Mouse (Mus musculus) embryonic facial prominence, embryonic 15.5 days (tissue): ENCODE measurements around the gene Myom1. TPM values are rescaled to one million over a fixed set of nuclear protein-coding genes. Genes with fewer than 3 reads are reported as not detected.

Experiments
- ATAC-seq: fragments of 200-750 bp; cut with Nextera tagmentation; 2 replicates; pipeline ENCODE4 v1.8.0; 2017; ENCODE audit warnings: low read depth, moderate TSS enrichment; ENCODE audit not compliant: insufficient number of reproducible peaks, low FRiP score, low TSS enrichment
- H3K27ac ChIP-seq: fragments of 300-500 bp; sonication (generic); replicated peaks from 2 replicates; pipeline ENCODE4 v1.5.1; 2015; ENCODE audit warnings: mild to moderate bottlenecking, inconsistent platforms
- H3K27me3 ChIP-seq: fragments of 300-500 bp; sonication (generic); 2 replicates; pipeline ENCODE4 v1.6.1; 2015; ENCODE audit warnings: inconsistent platforms
- H3K36me3 ChIP-seq: fragments of 300-500 bp; sonication (generic); 2 replicates; pipeline ENCODE4 v1.6.1; 2015; ENCODE audit warnings: mild to moderate bottlenecking, inconsistent platforms
- H3K4me1 ChIP-seq: fragments of 300-500 bp; sonication (generic); 2 replicates; pipeline ENCODE4 v1.6.1; 2015; ENCODE audit warnings: inconsistent platforms
- H3K4me2 ChIP-seq: fragments of 300-500 bp; sonication (generic); replicated peaks from 2 replicates; pipeline ENCODE4 v1.6.1; 2015; ENCODE audit warnings: mild to moderate bottlenecking, inconsistent platforms
- H3K4me3 ChIP-seq: fragments of 300-500 bp; sonication (generic); replicated peaks from 2 replicates; pipeline ENCODE4 v1.5.1; 2015; ENCODE audit warnings: mild to moderate bottlenecking, inconsistent platforms
- H3K9ac ChIP-seq: fragments of 300-500 bp; sonication (generic); 2 replicates; pipeline ENCODE4 v1.6.1; 2015; ENCODE audit warnings: inconsistent platforms
- H3K9me3 ChIP-seq: fragments of 300-500 bp; sonication (generic); replicated peaks from 2 replicates; pipeline ENCODE4 v1.6.1; 2016; ENCODE audit warnings: inconsistent platforms
- WGBS: fragments of 180-500 bp; shearing (Covaris S2); methylation state at CpG from one replicate; pipeline ENCODE4 v1.1.7; 2015; 5-methylcytosine and 5-hydroxymethylcytosine counted together
- polyA plus RNA-seq: library from polyadenylated mRNA; unstranded; fragments of >200 nt; fragmentation: Nextera tagmentation; extraction: Ambion mirVana; gene quantifications from 2 replicates; pipeline ENCODE4 v1.2.1, GENCODE M21; 2015

The Myom1 gene
- polyA plus RNA-seq, 1 experiment from 2014 or later, result 22.9 TPM

DNA sequence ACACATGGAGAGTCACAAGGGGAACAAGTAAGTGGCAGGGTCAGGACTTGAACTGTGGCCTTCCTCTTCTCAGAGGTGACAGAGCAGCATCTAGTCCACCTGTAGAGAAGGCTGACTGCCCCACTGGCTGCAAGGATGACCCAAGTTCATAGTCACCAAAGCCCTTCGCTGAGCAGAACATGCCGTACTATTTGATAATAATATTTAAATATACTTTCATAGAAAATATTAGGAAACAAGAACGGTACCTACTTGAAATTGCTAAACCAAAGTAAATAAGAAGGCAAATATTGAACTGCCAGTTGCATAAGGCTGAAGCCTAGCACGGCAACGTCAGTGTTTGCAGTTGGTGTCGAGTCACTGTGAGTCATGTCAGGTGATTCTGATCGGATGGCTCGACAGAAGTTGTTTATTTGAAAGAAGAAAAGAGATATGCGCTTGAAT is 86.6 kb downstream of the Myom1 start:
- H3K27ac ChIP-seq, result no peak overlapping the region
- WGBS, result 73% methylated on average over 9 of the region's 9 CpGs
- ATAC-seq, result no peak

DNA sequence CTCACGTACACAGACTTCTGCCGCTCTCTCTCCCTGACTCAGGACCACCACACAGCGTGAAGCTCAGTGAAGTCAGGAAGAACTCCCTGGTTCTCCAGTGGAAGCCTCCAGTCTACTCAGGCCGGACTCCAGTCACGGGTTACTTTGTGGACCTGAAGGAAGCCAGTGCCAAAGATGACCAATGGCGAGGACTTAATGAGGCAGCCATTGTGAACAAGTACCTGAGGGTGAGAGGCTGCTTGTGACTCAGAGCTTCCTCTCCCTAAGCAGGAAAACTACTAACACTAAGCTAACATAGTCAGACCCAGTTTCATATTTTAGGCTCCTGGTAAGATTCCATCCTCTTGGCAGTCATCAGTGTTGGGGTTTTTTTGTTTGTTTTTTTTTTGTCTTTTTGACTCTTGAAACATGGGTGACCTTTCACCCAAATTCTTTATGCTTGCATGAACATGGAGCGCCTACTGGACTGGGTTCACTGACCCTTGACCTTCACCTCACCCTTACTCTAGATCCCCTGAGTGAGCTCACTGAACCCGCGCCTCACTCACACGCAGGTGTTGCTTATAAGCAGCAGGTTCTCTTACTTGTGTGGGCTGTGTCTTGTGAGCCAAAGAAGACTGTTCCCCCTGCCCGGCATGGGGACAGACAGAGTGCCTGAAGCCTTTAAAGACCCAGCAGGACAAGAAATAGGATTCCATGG is 87.5 kb downstream of the Myom1 start:
- WGBS, result 80% methylated on average over 11 of the region's 11 CpGs
- H3K9me3 ChIP-seq, result no peaks in the 10 kb centered on the region
- no peak overlapping the region for H3K4me2 ChIP-seq
- H3K36me3 ChIP-seq, result no peaks in the 10 kb centered on the region
- ATAC-seq, result no peak
- no peak overlapping the region for H3K4me3 ChIP-seq
- H3K4me1 ChIP-seq, result no peaks in the 10 kb centered on the region
- no peak overlapping the region for H3K27ac ChIP-seq
- no peak overlapping the region for H3K9ac ChIP-seq
- H3K27me3 ChIP-seq, result no peaks in the 10 kb centered on the region

More for the DNA sequence above, 86.6 kb downstream of the Myom1 start:
- no peaks in the 10 kb centered on the region for H3K4me1 ChIP-seq
- no peaks in the 10 kb centered on the region for H3K36me3 ChIP-seq
- H3K9ac ChIP-seq, result no peak overlapping the region
- no peak overlapping the region for H3K4me3 ChIP-seq
- H3K4me2 ChIP-seq, result no peak overlapping the region
- no peaks in the 10 kb centered on the region for H3K27me3 ChIP-seq
- no peaks in the 10 kb centered on the region for H3K9me3 ChIP-seq

DNA sequence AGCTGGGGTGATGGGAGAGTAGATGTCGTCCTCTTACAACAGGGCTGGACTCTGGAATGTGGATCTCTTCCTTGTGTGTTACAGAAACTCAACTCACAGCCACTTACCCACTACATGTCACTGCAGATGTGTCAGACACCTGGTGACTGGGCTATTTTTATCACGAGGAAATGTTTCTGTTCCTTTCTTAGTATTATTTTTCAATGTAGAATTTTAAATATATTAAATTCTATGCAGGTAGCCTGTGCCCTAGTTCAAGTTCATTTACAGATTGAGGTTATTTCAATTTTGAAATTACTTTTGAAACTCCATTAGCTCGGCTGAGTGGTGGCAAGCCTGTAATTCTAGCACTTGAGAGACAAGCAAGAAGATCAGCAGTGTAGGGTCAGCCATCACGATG is 88.6 kb downstream of the Myom1 start:
- Histone ChIP-seq H3K27me3 (no peaks in the 10 kb centered on the region), H3K4me2 (no peak overlapping the region), H3K36me3 (no peaks in the 10 kb centered on the region), H3K27ac (no peak overlapping the region), H3K4me1 (no peaks in the 10 kb centered on the region), H3K9me3 (no peaks in the 10 kb centered on the region), H3K4me3 (no peak overlapping the region), H3K9ac (no peak overlapping the region)
- 49% methylated on average over 4 of the region's 4 CpGs for WGBS
- ATAC-seq, result no peak

DNA sequence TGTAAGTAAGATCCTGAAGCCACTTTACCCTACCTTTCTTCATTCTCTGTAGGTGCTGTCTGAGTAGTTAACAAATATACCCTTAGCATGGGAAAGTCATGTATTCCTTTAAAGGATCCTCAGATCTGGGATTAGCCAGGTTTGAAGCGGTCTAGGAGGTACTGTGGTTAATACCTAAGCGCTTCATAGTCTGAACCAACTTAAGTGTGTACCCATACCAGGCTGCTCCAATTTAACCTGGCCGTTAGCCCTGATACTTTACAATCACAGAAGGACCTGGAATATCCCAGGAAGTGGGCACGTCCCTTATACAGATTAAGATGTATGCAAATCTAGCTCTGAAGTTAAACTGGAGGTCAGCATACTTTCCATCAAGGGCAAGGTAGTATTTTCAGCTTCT is 89.9 kb downstream of the Myom1 start:
- no peak for ATAC-seq
- 95% methylated on average over 4 of the region's 4 CpGs for WGBS
- H3K4me2 ChIP-seq, result no peak overlapping the region
- no peaks in the 10 kb centered on the region; the same call in 1 of the 2 replicates for H3K4me1 ChIP-seq
- H3K9ac ChIP-seq, result no peak overlapping the region
- no peak overlapping the region for H3K27ac ChIP-seq
- no peak overlapping the region for H3K4me3 ChIP-seq
- no peaks in the 10 kb centered on the region for H3K36me3 ChIP-seq
- no peaks in the 10 kb centered on the region for H3K9me3 ChIP-seq
- H3K27me3 ChIP-seq, result no peaks in the 10 kb centered on the region

DNA sequence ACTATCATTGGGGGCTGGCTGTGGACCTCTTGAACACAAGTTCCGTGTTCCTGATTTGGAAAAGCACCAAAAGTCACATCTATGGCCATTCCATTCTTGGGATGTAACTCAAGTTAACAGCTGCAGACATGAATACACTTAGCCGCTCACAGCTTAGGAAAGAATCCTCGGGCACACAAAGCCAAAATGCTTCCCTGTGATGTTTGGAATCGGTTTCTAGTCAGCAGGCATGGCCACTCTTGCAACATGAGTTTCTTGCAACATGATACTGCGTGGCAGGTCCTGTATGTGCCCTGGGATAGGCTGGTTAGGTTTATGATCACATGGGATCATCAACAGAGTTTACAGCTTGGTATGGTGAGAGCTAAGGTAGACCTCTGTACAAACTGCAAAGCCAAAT is 91.4 kb downstream of the Myom1 start:
- H3K4me3 ChIP-seq, result no peak overlapping the region
- peak; percentile 69; the same call in 1 of the 2 replicates for ATAC-seq
- H3K27me3 ChIP-seq, result no peaks in the 10 kb centered on the region
- H3K4me2 ChIP-seq, result no peak overlapping the region
- H3K9ac ChIP-seq, result no peak overlapping the region
- H3K4me1 ChIP-seq, result no peaks in the 10 kb centered on the region; the same call in 1 of the 2 replicates
- no peaks in the 10 kb centered on the region for H3K9me3 ChIP-seq
- H3K27ac ChIP-seq, result no peak overlapping the region
- no peaks in the 10 kb centered on the region for H3K36me3 ChIP-seq
- 40% methylated on average over 5 of the region's 5 CpGs for WGBS

DNA sequence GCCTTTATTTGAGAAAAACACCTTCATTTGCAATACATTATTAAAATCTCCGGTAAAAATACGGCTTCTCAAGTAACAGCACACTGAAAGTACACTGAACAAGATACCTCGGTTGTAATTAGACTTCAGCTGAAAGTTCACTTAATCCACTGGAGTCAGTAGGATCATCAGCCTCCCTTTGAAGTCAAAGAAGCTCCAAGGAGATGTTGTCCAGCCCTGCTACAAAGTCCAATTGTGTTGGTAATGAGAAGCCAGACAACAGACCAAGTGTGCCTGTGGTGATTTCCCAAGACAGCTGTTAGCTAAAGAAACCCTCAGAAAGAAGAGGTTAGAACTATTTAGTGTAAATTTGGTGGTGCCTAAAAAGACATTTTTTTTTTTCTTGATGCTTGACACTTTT is 92.0 kb downstream of the Myom1 start:
- Histone ChIP-seq H3K9me3 (no peaks in the 10 kb centered on the region), H3K9ac (no peak overlapping the region), H3K4me2 (no peak overlapping the region), H3K27ac (no peak overlapping the region), H3K27me3 (no peaks in the 10 kb centered on the region), H3K4me3 (no peak overlapping the region), H3K36me3 (no peaks in the 10 kb centered on the region), H3K4me1 (no peaks in the 10 kb centered on the region; the same call in 1 of the 2 replicates)
- ATAC-seq, result no peak
- 53% methylated on average over 3 of the region's 3 CpGs for WGBS

DNA sequence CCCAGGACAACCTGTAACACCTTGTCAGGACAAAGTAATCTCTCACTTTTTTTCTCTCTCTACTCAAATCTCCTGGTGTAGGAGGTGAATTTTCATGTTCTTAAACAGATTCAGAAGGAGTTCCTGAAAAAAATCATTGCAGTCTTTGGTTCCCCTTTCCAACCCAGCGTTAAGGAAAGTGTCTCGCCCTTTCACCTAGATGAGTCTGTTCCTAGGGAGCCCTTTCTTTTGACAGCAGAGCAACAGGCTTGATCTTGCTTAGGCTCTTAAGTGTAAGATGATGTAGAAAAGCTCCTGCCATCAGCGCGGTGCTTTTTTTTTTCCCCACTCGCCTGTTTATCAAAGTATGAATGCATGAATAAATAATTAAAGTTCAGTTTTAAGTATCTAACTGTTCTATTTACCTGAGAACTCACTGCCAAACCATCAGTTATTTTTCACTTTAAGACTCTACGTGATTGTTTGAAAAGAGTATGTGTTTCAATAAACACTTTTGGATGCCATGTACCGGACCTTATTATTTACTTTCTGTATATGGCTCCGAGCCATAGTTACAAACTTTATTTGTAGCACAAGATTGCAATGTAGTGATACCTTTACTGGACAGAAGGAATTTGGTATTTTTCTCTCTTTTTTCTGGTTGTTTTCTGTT is 94.2 kb downstream of the Myom1 start:
- 64% methylated on average over 8 of the region's 8 CpGs for WGBS
- Histone ChIP-seq H3K9ac (no peak overlapping the region), H3K27me3 (no peaks in the 10 kb centered on the region), H3K4me1 (no peaks in the 10 kb centered on the region; the same call in 1 of the 2 replicates), H3K4me3 (no peak overlapping the region), H3K9me3 (no peaks in the 10 kb centered on the region), H3K4me2 (no peak overlapping the region), H3K27ac (no peak overlapping the region), H3K36me3 (no peaks in the 10 kb centered on the region)
- ATAC-seq, result no peak

DNA sequence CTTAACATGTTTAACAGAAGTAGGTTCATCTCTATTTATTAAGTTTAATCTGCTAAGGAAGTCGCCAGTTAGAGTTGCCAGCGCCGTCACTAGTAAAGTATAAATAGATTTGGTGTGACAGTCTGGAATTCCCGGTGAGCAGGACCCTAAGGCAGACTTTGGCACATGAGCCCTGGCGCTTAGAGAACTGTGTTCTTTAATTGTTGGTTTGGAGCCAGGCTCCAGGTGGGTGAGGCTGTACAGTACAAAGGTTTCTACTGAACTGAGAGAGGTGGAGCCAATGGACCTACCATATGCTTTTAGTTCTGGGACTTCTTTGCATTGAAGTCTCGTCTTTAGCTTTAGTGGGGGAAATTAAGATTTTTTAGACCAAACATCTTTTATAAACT is 94.8 kb downstream of the Myom1 start:
- Histone ChIP-seq H3K4me2 (no peak overlapping the region), H3K9me3 (no peaks in the 10 kb centered on the region), H3K27me3 (no peaks in the 10 kb centered on the region), H3K36me3 (no peaks in the 10 kb centered on the region), H3K27ac (no peak overlapping the region), H3K4me1 (peaks cover 3% of the 10 kb centered on the region), H3K4me3 (no peak overlapping the region), H3K9ac (no peak overlapping the region)
- 41% methylated on average over 6 of the region's 6 CpGs for WGBS
- no peak for ATAC-seq

DNA sequence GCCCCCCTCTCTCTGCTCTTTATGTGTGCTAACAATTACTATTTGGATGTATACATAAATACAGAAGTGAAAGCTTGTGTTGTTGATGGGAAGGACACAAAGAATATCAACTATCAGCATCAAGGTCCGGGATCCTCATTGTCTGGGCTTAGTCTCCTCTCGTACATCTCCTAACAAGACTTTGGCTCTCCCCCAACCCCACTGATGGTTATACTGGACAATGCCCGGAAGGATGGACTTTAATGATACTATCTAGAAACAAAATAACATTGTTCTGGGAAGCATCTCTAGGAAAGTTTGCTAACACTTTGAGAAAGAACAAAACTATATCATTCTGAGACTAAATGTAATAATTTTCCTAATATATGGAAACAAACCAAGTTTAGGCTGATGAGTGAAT is 96.2 kb downstream of the Myom1 start:
- H3K9ac ChIP-seq, result no peak overlapping the region
- no peak overlapping the region for H3K4me3 ChIP-seq
- no peak overlapping the region for H3K4me2 ChIP-seq
- H3K27ac ChIP-seq, result no peak overlapping the region
- no peaks in the 10 kb centered on the region for H3K27me3 ChIP-seq
- H3K4me1 ChIP-seq, result peaks cover 12% of the 10 kb centered on the region
- WGBS, result 91% methylated on average over 3 of the region's 3 CpGs
- no peaks in the 10 kb centered on the region for H3K9me3 ChIP-seq
- ATAC-seq, result no peak
- H3K36me3 ChIP-seq, result no peaks in the 10 kb centered on the region

DNA sequence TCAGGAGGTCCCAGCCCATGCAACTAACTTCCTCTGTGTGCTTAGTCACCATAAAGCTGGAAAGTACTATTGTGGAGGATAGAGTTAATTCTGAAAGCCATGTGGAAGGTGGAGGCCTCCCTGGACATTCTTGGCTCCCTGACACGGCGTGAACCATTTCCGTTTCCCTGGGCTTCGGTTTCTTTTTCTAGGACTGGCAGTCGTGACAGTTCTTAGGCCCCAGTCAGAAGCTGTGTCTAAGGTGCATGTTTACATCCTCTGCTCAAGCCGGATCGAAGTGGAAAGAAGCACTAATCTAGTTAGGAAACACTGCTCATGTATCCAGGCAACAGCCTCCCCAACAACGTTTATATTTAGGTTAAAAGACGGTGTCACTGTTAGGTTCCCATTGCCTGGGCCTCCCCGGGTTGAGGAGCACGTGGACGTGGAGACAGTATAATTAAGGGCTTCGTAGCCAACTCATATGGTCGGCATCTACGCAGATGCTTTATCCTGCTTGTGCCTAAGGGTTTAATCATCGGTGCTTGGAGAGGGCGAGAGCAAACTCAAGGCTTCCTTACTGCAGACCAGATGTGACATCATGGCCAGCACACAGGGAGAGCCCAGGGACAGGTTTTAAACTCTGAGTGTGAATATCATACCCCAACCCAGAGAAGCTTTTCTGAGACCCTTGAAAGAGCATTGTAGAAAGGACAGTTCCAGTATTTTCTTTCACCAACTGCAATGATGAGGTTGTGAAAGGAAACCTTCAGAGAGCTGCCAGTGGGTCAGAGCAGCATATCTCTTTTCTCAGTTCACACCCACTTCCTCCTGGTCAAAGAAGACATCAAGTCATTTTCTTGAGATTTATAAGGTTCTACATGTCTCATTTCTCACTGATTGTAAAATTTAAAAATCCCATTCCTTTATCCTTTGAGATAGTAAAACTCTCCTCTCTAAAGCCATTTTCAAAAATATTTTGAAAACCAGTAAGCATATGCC is 100.4 kb downstream of the Myom1 start:
- no peaks in the 10 kb centered on the region for H3K36me3 ChIP-seq
- H3K4me3 ChIP-seq, result no peak overlapping the region
- H3K9ac ChIP-seq, result no peak overlapping the region
- H3K27ac ChIP-seq, result peak overlapping the region; percentile 67
- no peaks in the 10 kb centered on the region for H3K27me3 ChIP-seq
- H3K4me2 ChIP-seq, result peak overlapping the region; percentile 4; the same call in 1 of the 2 replicates
- peak; percentile 85 for ATAC-seq
- H3K9me3 ChIP-seq, result no peaks in the 10 kb centered on the region
- 11% methylated on average over 17 of the region's 17 CpGs for WGBS
- peaks cover 12% of the 10 kb centered on the region for H3K4me1 ChIP-seq

DNA sequence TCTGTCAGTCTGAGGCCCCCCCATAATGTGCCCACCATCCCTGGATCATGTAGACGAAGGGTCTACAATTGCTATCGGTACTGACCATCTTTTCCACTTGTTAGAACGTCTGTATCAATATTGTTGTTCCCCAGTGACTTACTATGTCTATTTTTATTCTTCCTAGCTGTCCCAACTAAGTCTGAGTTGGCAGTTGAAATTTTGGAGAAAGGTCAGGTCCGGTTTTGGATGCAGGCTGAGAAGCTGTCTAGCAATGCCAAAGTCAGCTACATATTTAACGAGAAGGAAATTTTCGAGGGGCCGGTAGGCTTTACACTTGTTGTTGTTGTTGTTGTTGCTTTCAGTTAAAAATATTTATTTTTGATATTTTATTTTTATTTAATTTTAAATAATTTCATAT is 102.9 kb downstream of the Myom1 start:
- Histone ChIP-seq H3K4me3 (no peak overlapping the region), H3K9me3 (no peaks in the 10 kb centered on the region), H3K27ac (no peak overlapping the region), H3K4me1 (peaks cover 12% of the 10 kb centered on the region), H3K9ac (no peak overlapping the region), H3K4me2 (no peak overlapping the region), H3K36me3 (no peaks in the 10 kb centered on the region), H3K27me3 (no peaks in the 10 kb centered on the region)
- WGBS, result 92% methylated on average over 7 of the region's 7 CpGs
- ATAC-seq, result no peak
